Mouse (Mus musculus): ENCODE results near the gene Hap1.

The Hap1 gene

DNA sequence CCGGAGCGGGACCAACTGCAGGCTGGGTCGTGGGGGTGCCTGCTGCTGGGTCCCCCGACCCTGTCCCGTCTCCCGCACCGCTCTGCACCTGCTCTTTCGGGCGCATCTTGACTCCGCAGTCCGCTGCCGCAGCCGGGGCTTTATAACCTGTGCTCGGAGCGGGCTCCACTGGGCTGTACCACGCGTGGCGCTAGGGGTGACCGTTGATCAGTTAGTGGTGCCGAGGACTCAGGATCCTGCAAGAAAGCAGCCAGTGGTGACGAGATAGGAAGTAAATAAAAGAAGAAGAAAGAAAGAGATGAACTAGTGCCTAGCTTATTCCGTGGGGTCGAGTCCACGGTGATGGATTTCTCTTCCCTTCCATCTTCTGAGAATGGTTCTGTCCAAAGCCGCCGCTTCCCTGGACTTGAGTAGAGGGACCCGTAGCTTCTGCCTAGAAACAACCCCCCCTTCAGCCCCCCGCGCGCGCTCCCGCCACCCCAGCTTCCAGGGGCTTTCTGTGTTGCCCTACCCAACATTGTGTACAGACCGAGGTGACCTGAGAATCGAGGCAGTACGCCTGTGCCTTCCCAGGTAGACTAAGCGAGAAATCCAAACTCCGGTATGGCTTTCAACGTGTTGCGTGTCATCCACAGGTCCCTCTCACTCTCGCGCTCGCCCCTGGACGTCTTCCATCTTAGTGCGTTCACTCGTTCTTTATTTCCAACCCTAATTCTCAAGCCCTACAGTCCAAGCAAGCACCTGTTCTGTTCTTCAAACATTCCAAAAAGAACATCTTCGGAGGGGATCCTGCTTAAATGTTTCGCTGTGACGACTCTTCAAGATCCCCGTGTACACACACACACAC, at the start of gene Hap1:
Hap1 (minus strand) TSS at position 157 of the 847 bp plus-strand sequence.
- DNase-seq (ENCODE audit: low spot score) = peak; percentile 65

DNA sequence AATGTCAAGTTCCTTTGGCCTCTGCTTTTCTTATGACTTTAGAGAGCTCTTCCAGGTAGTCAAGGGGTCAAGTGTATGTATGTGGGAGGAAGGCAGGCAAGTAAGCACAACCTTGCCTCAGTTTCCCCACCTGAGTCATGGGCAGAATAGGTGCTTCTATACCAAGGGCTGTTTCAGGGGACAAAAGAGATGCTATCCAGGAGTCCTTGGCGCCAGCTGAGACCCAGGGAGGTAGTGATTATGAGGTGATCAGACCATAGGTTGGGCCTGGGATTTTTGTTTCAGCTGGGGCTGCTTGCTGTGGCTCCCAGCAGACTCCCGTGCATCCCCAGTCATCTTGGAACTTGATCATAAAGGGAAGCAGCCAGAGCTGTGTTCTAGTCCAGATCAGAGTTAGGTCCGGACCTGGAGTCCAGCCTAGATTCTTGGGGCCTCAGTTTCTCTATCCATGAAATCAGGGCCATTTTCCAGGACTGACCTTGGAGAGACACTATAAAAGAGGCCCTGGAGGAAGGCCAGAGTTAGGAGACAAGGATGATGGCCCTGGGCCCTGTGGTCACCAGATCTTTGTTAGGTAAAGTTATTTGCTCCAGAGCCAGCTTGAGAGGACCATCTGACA, 48.6 kb upstream of the Hap1 start:
- no peak for DNase-seq (ENCODE audit: low spot score)

- no peak for DNase-seq (ENCODE audit: low spot score)
These were observed 47.7 kb upstream of the Hap1 start for GRCm38 (mm10) chr11:100403445-100404134.

DNA sequence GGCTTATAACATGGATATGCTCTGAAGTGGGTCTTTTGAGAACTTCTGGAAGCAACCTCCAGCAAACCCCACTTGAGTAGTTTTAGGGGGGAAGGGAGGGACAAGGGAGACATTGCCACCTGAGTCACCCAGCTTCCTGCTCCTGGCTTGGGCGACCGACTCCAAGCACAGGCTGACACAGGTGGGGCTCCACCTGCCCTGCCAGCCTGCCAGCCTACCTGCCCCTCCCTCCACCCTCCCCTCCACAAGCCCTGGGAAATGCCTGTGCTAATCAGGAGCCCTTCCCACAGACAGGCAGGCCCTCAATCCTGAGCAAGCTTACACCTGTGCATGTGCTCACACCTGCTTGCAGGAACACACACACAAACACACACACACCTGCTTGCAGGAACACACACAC, 46.8 kb upstream of the Hap1 start:
- DNase-seq (ENCODE audit: low spot score) = no peak

DNA sequence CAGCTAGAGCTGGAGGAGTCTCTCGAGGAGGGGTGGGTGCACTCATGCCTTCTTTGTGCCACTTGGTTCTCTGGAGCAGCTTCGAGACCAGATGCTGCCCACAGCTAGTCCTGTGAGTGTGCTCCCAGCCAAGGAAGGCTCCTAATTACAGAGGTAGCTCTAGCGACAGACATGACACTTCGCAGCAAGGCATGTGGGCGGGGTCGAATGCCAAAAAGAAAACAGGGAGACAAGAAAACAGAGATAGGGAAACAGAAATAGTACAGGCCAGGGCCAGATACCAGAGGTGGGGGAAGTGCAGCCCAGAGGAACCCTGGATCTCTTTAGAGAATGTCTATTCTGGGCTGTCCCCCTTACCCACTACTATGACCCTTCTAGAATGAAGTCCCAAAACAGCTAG, 46.3 kb upstream of the Hap1 start:
- no peak for DNase-seq (ENCODE audit: low spot score)

DNA sequence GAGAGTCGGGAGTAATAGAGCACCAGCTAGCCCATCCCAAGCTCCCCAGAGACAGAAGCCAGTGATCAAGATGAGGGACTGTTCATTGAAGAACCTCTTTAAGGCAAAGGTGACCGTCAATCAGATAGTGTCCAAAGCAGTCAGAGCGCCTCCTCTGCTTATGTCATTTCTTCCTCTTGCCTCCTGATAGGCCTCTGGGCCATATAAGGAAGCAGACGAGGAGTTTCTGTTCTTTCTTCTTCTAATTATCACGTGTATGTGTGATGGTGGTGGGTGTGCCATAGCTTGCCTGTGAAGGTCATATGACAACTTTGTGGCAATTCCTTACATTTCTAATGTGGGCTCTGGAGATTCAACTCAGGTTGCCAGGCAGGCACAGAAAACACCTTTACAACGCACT, 44.9 kb upstream of the Hap1 start:
- no peak for DNase-seq (ENCODE audit: low spot score)

- no peak for DNase-seq (ENCODE audit: low spot score)
These were observed 44.0 kb upstream of the Hap1 start for GRCm38 (mm10) chr11:100399727-100400538.

- no peak for DNase-seq (ENCODE audit: low spot score)
These were observed 43.4 kb upstream of the Hap1 start for GRCm38 (mm10) chr11:100399320-100399719.

GRCm38 (mm10) chr11:100398517-100398916, 42.6 kb upstream of the Hap1 start:
- DNase-seq (ENCODE audit: low spot score) = no peak

DNA sequence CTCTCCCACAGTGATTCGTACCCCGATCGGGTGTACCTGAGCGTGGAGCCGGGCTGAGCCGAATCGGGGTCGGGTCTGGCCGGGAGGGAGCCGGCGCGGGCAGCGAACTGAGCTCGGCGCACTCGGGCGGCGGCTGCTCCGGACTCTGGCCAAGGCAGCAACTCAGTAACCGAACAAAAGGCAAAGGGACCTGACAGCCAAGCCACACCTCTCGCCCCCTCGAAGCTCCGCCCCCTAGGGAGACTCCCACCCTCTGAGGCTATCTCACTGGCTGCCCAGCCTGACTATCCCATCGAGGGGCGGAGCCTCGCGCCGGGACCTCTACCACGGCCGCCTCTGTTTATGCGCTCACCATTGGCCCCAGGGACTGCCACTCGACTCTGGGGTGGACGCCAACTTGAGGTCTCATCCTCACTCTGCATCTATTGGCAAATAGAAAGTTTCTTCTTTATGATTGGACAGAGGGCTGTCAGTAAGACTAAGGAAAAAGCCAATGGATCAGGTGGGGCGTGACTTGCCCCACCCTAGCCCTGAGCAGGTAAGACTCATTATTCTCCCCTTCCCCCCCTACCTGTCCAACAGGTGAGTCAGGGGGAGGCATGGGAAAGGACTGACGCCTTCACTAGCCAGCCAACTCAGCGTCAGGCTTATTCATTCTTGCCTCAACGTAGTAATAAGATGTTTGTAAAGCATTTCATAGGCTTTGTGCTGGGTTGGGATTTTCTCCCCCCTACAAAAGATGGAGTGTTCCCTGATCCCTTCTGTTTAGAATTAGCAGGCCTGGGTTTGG, 41.9 kb upstream of the Hap1 start, which contains the start of gene Jup:
Jup (minus strand) TSS at position 164 of the 790 bp plus-strand sequence.
- peak; percentile 97 for DNase-seq (ENCODE audit: low spot score)

- no peak for DNase-seq (ENCODE audit: low spot score)
These were observed 41.1 kb upstream of the Hap1 start for GRCm38 (mm10) chr11:100396886-100397599.

DNA sequence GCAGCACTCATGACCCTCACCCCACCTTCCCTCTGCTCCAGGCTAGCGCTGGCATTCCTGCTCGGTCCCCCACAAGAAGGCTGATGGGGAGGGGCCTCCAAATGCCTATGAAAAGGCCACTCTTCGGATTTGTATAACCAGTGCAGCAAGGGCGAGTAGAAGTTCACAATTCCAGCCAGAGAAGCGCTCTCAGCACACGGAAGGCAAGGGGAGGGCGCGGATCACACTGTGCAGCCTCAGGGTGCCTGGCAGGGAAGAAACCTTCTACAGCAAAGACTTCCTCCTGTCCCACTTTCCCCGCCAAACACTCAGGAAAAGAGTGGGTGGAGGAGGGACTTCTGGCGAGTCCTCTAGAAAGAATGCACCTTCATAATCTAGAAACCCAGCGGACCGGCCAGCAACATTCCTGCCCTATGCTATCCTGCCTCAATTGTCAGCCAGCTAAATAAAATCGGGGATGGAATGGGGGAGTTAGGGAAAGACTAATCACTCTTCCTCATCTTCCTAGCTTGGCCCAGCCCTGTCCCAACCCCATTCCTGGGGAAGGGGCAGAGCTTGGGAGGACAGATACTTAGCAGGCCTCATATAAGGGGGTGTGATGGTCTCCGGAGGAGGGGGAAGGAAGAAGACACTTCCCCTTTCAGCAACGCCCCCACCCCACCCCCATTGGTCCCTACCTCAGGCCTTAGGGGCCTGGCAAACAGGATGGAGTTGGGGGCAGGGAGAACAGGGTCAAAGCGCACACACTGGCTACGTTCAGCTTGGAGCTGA, 40.1 kb upstream of the Hap1 start:
- DNase-seq (ENCODE audit: low spot score) = no peak

- DNase-seq (ENCODE audit: low spot score) = no peak
These were observed 39.3 kb upstream of the Hap1 start for GRCm38 (mm10) chr11:100395200-100395599.

GRCm38 (mm10) chr11:100394353-100395074, 38.6 kb upstream of the Hap1 start:
- DNase-seq (ENCODE audit: low spot score) = no peak

DNA sequence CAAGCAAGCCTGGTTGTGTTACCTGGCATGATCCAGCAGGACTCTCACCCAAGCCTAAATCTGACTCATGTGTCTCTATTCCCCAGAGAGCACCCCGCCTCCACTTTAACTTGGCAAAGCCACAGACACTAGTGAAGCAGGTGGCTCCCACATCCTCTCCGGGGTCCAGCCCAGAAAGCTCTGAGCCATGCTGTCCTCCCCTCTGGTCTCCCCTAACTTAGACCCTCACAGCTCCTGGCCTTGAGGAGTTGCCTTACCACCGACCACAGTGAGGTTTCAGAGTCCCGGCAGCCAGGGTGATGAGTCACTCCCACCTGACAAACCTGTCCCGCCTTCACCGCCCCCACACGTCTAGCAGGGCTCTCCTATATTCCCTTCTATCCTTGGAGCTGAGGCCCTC, 37.8 kb upstream of the Hap1 start:
- DNase-seq (ENCODE audit: low spot score) = no peak

GRCm38 (mm10) chr11:100392958-100393357, 37.0 kb upstream of the Hap1 start:
- no peak for DNase-seq (ENCODE audit: low spot score)

- no peak for DNase-seq (ENCODE audit: low spot score)
These were observed 36.0 kb upstream of the Hap1 start for GRCm38 (mm10) chr11:100391884-100392345.

- peak; percentile 48 for DNase-seq (ENCODE audit: low spot score)
These were observed 35.4 kb upstream of the Hap1 start for GRCm38 (mm10) chr11:100391081-100391883.

All from ovary, postnatal 14 days (tissue).